Mouse (Mus musculus): ENCODE measurements at regions not wholly inside any gene's neighbourhood (a gene's known extent, or its start where the extent isn't known, plus 50 kb on each side); places are given as distances from the start of the nearest gene placed in this dataset.

DNA sequence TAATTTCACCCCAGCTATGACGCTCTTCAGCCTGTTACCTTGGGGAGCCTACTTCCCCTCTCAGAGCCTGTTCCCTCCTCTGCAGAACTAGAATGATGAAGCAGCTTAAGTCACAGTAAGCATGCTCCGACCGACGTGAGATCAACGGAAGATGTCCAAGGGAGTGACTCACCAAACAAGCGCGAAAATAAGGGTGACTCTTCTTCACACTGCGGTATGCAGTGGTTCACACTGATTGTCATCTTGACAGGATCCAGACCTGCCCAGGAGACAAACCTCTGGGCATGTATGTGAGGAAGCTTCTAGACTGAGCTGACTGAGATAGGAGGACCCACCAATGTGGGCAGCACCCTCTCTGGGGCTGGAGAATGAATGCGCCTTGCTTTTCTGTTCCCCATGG lies 116.3 kb upstream of the Tpm1 start:
- WGBS, result 81% methylated on average over 9 of the region's 9 CpGs
- no peak for TF ChIP-seq EP300 (optimal IDR thresholded peaks at IDR 0.05)
- no peak for TF ChIP-seq CTCF (IDR thresholded peaks at IDR 0.05; ENCODE audit: low read depth)
- no peak for DNase-seq (ENCODE audit: low spot score)
- H3K36me3 ChIP-seq (ENCODE audit: control insufficient read depth, insufficient read depth, low read length), result no peaks in the 10 kb centered on the region
- no peak overlapping the region for H3K4me3 ChIP-seq (ENCODE audit: low read depth, low read length)
- no peaks in the 10 kb centered on the region for H3K9me3 ChIP-seq (ENCODE audit: control insufficient read depth, low read length)
- H3K27ac ChIP-seq (replicated peaks), result no peak overlapping the region
- H3K27me3 ChIP-seq (ENCODE audit: control insufficient read depth, insufficient read depth, low read length), result no peaks in the 10 kb centered on the region
- H3K9ac ChIP-seq (ENCODE audit: low read length), result no peak overlapping the region
- no peak for ATAC-seq (ENCODE audit: low FRiP score, low TSS enrichment)
- H3K4me2 ChIP-seq (replicated peaks; ENCODE audit: low read depth), result no peak overlapping the region
- H3K4me1 ChIP-seq (replicated peaks; ENCODE audit: control insufficient read depth, insufficient read depth), result no peaks in the 10 kb centered on the region

DNA sequence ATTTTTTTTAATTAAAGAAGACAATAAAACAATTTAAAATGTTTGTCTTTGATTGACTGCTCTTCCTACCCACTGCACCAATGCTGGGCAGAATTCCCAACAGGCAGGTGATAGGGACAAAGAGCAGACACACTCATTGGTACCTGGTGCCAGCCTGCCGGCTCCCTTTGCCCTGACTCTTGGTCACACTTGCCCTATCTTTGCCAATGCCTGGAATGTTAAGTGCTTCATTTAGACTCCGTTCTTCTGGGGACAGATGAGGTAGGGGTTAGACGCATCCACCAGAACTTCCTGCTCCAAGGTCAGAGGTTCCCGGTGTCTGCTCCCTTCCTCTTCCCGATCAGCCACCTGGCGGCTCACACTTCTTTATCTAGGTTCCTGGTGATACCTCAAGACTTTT lies 114.5 kb upstream of the Tpm1 start:
- Histone ChIP-seq H3K27ac (replicated peaks) (no peak overlapping the region), H3K4me3 (ENCODE audit: low read depth, low read length) (no peak overlapping the region), H3K9me3 (ENCODE audit: control insufficient read depth, low read length) (no peaks in the 10 kb centered on the region), H3K9ac (ENCODE audit: low read length) (no peak overlapping the region), H3K27me3 (ENCODE audit: control insufficient read depth, insufficient read depth, low read length) (no peaks in the 10 kb centered on the region), H3K36me3 (ENCODE audit: control insufficient read depth, insufficient read depth, low read length) (no peaks in the 10 kb centered on the region), H3K4me1 (replicated peaks; ENCODE audit: control insufficient read depth, insufficient read depth) (no peaks in the 10 kb centered on the region), H3K4me2 (replicated peaks; ENCODE audit: low read depth) (no peak overlapping the region)
- TF ChIP-seq EP300 (optimal IDR thresholded peaks at IDR 0.05) (no peak), CTCF (IDR thresholded peaks at IDR 0.05; ENCODE audit: low read depth) (no peak)
- ATAC-seq (ENCODE audit: low FRiP score, low TSS enrichment), result no peak
- 69% methylated on average over 6 of the region's 6 CpGs for WGBS
- DNase-seq (ENCODE audit: low spot score), result no peak

DNA sequence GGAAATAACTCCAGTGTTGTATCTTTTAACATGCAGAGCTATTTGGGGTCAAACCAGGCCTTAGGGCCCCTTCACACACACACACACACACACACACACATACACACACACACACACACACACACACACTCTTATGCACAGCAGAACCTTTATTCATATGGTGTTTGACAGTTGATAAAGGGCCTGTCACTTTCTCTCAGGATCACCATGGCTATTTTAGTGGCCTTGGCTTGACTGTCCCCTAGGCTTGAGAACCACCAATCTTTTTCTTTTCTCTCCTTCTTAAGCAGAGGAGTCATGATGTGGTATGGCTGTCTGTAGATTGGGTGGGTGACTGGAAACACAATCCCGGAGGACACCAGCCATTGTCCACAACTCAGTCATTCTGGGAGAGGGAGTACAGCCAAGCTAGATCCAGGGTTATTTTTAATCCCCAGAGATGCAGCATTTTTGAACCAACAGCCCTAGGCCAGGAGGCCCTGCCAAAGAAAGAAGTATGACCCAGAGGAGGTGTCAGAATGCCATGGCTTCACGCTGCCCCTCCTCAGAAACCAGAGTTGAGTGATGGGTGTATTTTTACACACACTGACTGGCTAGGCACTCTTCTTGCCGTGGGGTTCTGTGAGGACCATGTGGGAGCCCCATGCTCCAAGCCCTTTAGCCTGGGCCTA lies 111.7 kb upstream of the Tpm1 start:
- no peak overlapping the region for H3K4me3 ChIP-seq (ENCODE audit: low read depth, low read length)
- H3K4me2 ChIP-seq (replicated peaks; ENCODE audit: low read depth), result no peak overlapping the region
- TF ChIP-seq CTCF (IDR thresholded peaks at IDR 0.05; ENCODE audit: low read depth) (no peak), EP300 (optimal IDR thresholded peaks at IDR 0.05) (no peak)
- 87% methylated on average over 3 of the region's 3 CpGs for WGBS
- no peaks in the 10 kb centered on the region for H3K9me3 ChIP-seq (ENCODE audit: control insufficient read depth, low read length)
- H3K36me3 ChIP-seq (ENCODE audit: control insufficient read depth, insufficient read depth, low read length), result no peaks in the 10 kb centered on the region
- no peaks in the 10 kb centered on the region for H3K4me1 ChIP-seq (replicated peaks; ENCODE audit: control insufficient read depth, insufficient read depth)
- H3K27ac ChIP-seq (replicated peaks), result no peak overlapping the region
- ATAC-seq (ENCODE audit: low FRiP score, low TSS enrichment) (no peak), DNase-seq (ENCODE audit: low spot score) (no peak)
- no peaks in the 10 kb centered on the region for H3K27me3 ChIP-seq (ENCODE audit: control insufficient read depth, insufficient read depth, low read length)
- no peak overlapping the region for H3K9ac ChIP-seq (ENCODE audit: low read length)

DNA sequence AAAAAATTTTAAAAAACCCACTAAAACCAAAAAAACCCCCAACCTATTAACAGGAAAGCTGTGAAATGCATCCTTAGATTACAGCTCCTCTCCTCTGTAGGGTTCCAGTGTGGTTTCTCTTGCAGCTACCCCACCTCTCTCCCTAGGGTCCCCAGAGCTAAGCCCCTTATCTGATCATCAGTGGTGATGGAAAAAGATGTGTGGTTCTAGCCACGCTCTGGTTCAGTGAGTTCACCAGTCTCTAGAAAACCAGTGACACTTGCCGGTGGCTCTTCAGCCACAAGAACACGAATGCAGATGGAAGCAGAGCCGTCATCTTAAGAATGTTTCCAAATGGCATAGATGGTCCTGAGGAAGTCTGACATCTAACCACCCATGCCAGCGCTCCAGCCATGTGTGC lies 111.1 kb upstream of the Tpm1 start:
- Histone ChIP-seq H3K4me2 (replicated peaks; ENCODE audit: low read depth) (no peak overlapping the region), H3K27ac (replicated peaks) (no peak overlapping the region), H3K9me3 (ENCODE audit: control insufficient read depth, low read length) (no peaks in the 10 kb centered on the region), H3K36me3 (ENCODE audit: control insufficient read depth, insufficient read depth, low read length) (no peaks in the 10 kb centered on the region), H3K27me3 (ENCODE audit: control insufficient read depth, insufficient read depth, low read length) (no peaks in the 10 kb centered on the region), H3K4me3 (ENCODE audit: low read depth, low read length) (no peak overlapping the region), H3K9ac (ENCODE audit: low read length) (no peak overlapping the region), H3K4me1 (replicated peaks; ENCODE audit: control insufficient read depth, insufficient read depth) (no peaks in the 10 kb centered on the region)
- ATAC-seq (ENCODE audit: low FRiP score, low TSS enrichment), result no peak
- no peak for TF ChIP-seq CTCF (IDR thresholded peaks at IDR 0.05; ENCODE audit: low read depth)
- TF ChIP-seq EP300 (optimal IDR thresholded peaks at IDR 0.05), result no peak
- no peak for DNase-seq (ENCODE audit: low spot score)
- 89% methylated on average over 5 of the region's 5 CpGs for WGBS

DNA sequence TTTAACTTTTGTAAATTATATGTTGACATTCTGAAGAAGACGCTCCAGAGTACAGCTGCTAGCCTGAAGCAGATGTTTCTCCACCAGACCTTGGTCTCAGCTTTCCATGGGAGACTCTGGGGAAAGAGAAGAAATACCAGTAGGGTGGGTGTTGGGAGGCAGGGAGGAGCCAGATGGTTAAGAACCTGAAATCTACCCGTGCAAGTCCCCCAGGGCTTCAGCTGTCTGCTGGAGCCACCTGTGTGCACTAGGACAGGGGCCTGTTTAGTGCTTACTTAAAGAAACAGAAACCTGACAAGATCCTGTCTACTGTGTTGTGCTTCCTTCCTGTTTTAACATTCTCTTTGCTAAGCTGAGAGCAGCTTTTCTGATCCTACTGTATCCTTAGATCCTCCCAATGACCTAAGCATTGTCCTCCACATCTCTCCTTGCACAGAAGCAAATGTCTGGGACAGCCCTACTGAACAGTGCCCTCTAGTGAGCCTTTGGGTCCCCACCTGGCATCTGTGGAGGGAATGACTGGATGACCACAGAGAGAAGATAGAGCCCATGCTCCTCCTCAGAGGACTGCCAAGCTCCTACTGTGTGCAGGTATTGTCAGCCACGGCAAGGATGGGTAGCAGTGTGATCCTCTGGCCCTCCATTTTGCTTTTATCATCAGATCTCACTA lies 107.5 kb upstream of the Tpm1 start:
- Histone ChIP-seq H3K36me3 (ENCODE audit: control insufficient read depth, insufficient read depth, low read length) (no peaks in the 10 kb centered on the region), H3K27ac (replicated peaks) (no peak overlapping the region), H3K4me1 (replicated peaks; ENCODE audit: control insufficient read depth, insufficient read depth) (no peaks in the 10 kb centered on the region), H3K9me3 (ENCODE audit: control insufficient read depth, low read length) (no peaks in the 10 kb centered on the region), H3K4me3 (ENCODE audit: low read depth, low read length) (no peak overlapping the region), H3K27me3 (ENCODE audit: control insufficient read depth, insufficient read depth, low read length) (no peaks in the 10 kb centered on the region), H3K9ac (ENCODE audit: low read length) (no peak overlapping the region), H3K4me2 (replicated peaks; ENCODE audit: low read depth) (no peak overlapping the region)
- 48% methylated on average over 3 of the region's 3 CpGs for WGBS
- ATAC-seq (ENCODE audit: low FRiP score, low TSS enrichment) (peak; percentile 61), DNase-seq (ENCODE audit: low spot score) (peak; percentile 71)
- no peak for TF ChIP-seq EP300 (optimal IDR thresholded peaks at IDR 0.05)
- TF ChIP-seq CTCF (IDR thresholded peaks at IDR 0.05; ENCODE audit: low read depth), result peak; percentile 88

DNA sequence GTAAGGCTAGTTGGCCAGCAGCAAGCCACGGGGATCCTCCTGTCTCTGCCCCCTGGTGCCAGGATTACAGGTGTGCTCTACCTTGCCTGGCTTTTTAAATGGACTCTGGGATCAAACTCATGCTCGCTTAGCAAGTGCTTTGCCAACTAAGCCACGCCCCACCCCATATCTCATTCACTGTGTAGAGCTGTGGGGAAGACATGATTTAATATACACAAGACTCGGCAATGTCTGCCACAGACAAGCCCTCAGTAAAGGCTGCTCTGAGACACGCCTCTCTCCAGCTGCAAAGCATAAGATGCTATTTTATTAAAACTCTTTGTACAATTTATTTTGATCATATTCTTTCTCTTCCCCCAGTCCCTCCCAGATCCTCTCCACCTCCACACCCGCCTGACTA lies 104.9 kb upstream of the Tpm1 start:
- H3K4me1 ChIP-seq (replicated peaks; ENCODE audit: control insufficient read depth, insufficient read depth), result no peaks in the 10 kb centered on the region
- H3K36me3 ChIP-seq (ENCODE audit: control insufficient read depth, insufficient read depth, low read length), result no peaks in the 10 kb centered on the region
- no peak overlapping the region for H3K27ac ChIP-seq (replicated peaks)
- no peaks in the 10 kb centered on the region for H3K27me3 ChIP-seq (ENCODE audit: control insufficient read depth, insufficient read depth, low read length)
- TF ChIP-seq EP300 (optimal IDR thresholded peaks at IDR 0.05) (no peak), CTCF (IDR thresholded peaks at IDR 0.05; ENCODE audit: low read depth) (peak; percentile 32)
- H3K4me2 ChIP-seq (replicated peaks; ENCODE audit: low read depth), result no peak overlapping the region
- WGBS, result 43% methylated on average over 6 of the region's 6 CpGs
- no peaks in the 10 kb centered on the region for H3K9me3 ChIP-seq (ENCODE audit: control insufficient read depth, low read length)
- no peak overlapping the region for H3K9ac ChIP-seq (ENCODE audit: low read length)
- DNase-seq (ENCODE audit: low spot score) (no peak), ATAC-seq (ENCODE audit: low FRiP score, low TSS enrichment) (peak; percentile 50)
- no peak overlapping the region for H3K4me3 ChIP-seq (ENCODE audit: low read depth, low read length)

Data from stomach, postnatal 0 days (tissue).